Mouse (Mus musculus) urinary bladder, postnatal 14 days (tissue): ENCODE data around the gene Rtn4.

Source experiments
- DNase-seq: peaks from one replicate; pipeline ENCODE4 v3.0.0; 2021; ENCODE audit warnings: low spot score

Rtn4 gene

GRCm38 (mm10) chr11:29765063-29765462 is 72.3 kb downstream of the Rtn4 start:
- DNase-seq = no peak

DNA sequence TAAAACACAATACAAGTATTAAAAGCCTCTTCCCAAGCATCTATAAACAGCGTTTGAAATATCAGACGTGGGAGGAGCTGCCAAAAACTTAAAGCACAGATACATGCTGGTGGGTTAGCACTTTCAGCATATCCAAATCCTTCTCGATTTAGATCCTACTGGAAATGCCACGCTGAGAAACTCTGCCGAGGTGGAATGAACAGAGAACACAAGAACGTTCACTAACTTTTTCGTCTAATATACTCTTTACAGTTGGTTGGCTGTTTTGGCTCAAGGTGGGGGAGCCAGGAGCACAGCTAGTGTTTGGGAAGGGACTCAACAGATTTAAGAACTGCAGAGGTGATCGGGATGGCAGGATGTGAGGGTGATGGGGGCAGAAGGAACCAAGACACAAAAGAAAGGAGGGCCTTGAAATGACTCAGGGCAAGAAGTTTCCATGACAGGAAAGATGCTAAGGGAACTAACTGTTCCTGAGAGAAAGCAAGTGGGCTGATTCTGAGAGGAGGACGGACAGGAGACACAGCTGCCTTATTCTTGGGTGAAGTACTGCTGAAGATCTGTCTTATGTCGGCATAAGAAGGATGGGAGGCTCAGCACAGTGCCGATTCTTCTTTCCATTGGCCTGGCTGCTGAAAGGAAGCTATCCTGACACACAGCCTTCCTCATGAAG is 73.7 kb downstream of the Rtn4 start:
- no peak for DNase-seq

DNA sequence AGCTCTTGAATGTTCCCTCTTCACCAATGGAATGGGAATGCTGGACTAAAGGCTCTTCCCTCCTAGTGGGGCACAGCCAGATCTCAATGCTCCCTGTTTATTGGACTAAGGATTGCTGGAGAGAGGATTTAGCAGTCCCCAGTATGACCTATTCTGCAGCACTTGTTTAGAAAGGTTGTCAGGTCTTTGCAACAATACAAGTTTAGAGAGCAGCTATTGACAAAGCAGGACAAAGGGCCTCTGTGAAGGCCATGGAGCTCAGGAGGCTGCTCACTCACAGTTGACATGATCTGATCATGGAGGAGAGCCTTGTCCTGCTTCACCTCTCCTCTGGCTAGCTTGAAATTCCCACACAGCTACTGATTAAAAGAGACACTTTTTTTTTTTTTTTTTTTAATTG is 75.8 kb downstream of the Rtn4 start:
- DNase-seq = no peak

GRCm38 (mm10) chr11:29770666-29771400 is 78.1 kb downstream of the Rtn4 start:
- no peak for DNase-seq

GRCm38 (mm10) chr11:29772279-29772678 is 79.5 kb downstream of the Rtn4 start:
- peak; percentile 79 for DNase-seq

DNA sequence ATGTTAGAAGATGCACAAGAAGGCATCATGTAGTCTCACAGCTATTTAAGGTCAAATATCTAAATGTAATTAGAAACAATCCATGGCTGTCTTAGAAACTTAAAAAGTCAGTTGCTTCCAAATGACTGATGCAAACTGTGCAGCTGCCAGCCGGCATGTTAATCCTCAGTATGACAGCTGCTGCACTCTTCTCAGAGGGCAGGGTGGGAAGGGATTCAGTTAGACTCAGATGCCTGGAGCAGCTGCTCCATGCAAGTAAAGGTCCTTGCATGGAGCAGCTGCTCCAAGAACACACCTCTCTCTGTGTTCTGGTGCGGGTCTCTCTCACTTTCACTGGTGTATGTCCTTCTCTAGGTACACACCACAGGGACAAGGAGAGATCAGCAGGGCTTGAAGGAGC is 81.5 kb downstream of the Rtn4 start:
- no peak for DNase-seq

GRCm38 (mm10) chr11:29774760-29775159 is 82.0 kb downstream of the Rtn4 start:
- no peak for DNase-seq

GRCm38 (mm10) chr11:29777964-29778363 is 85.2 kb downstream of the Rtn4 start:
- DNase-seq = no peak

GRCm38 (mm10) chr11:29778936-29779335 is 86.2 kb downstream of the Rtn4 start:
- no peak for DNase-seq

GRCm38 (mm10) chr11:29779409-29780026 is 86.8 kb downstream of the Rtn4 start:
- DNase-seq = no peak

DNA sequence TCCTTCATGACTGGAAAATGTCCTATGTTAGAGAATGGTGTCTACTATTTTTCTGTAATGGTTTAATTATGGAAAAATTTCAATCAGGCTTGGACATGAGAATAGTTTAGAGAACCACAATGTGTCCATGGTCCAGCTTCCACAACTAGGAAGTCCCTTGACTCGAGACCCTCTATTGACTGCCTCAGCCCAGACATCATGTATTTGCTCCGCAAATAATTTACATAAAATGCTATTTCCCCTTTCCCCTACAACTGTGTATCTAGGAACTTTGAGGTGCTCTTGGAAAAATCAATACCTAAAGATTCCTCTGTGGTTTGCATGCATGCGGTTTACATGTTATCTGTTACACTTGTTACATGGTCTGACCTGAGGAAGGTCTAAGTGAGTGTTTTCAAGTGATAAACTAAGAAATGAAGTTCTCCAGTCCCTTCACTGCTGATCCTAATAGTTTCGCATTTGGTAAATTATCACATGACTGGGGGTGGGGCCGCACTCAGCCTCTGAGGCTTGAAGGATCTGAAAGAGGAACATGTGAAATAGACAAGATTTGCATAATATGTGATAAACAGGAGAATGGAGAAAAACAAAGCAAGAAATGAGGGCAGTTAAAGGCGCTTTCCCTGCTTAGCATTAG is 94.0 kb downstream of the Rtn4 start:
- DNase-seq = no peak

- DNase-seq = no peak
These were observed 94.7 kb downstream of the Rtn4 start for GRCm38 (mm10) chr11:29787473-29787872.

DNA sequence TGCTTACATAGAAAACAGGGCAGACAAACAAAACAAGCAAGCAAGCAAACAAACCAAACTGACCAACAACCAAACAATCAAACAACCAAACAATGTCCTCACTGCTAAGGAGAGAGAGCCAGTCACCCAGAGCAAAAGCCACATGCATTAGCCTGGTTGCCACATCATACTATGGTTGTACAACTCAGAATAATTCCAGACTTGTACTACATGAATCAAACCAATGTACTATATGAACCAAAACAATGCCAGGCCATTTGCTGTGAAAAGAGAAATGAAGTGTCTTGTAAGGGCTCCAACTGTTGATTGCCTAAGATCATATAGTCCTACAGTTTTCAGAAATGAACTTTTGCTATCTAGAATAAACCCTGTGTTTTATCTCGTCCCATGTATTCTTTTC is 95.8 kb downstream of the Rtn4 start:
- DNase-seq = no peak

- DNase-seq = no peak
These were observed 96.3 kb downstream of the Rtn4 start for GRCm38 (mm10) chr11:29788921-29789638.

DNA sequence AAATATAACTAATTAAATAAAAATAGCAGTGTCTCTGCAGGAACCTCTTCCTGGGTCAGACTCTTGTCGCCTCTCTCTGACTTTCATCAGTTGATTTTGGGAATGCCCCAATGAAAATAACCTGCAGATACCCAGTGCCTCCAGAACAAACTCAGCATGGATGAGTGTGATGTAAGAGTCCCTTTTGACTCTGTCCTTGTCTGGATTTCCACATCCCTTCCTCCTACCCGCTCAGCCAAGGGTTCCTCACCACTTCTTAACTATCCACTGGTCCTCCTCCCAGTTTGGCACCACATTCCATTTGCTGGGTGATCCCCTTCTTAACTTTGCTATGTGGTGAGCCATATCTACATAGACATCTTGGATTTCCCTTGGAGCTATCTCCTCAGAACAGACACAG is 98.0 kb downstream of the Rtn4 start:
- no peak for DNase-seq
